Mouse (Mus musculus): Measurements from ENCODE around the gene Iqcj.

Gene Iqcj

GRCm38 (mm10) chr3:67892026-67892705, at the start of gene Iqcj, which contains the start of gene Iqschfp:
Gene Iqcj, plus strand, starts transcription at chr3:67892220.
Gene Iqschfp, plus strand, starts transcription at chr3:67892232.
- DNase-seq, result no peak

GRCm38 (mm10) chr3:67852397-67852796, 39.6 kb upstream of the Iqcj start:
- no peak for DNase-seq

- no peak for DNase-seq
These were observed 30.5 kb upstream of the Iqcj start for GRCm38 (mm10) chr3:67861524-67861923.

GRCm38 (mm10) chr3:67867420-67868065, 24.5 kb upstream of the Iqcj start:
- peak in 1 of 2 experiments; percentile 9 for DNase-seq

GRCm38 (mm10) chr3:67869424-67869823, 22.6 kb upstream of the Iqcj start:
- DNase-seq, result no peak

- DNase-seq, result no peak
These were observed 14.8 kb upstream of the Iqcj start for GRCm38 (mm10) chr3:67877253-67877652.

GRCm38 (mm10) chr3:67884335-67884734, 7.7 kb upstream of the Iqcj start:
- no peak for DNase-seq

- no peak for DNase-seq
These were observed 5.8 kb upstream of the Iqcj start for GRCm38 (mm10) chr3:67886176-67886575.

GRCm38 (mm10) chr3:67887251-67887650, 4.8 kb upstream of the Iqcj start:
- no peak for DNase-seq

GRCm38 (mm10) chr3:67892768-67893167, 748 bp downstream of the Iqcj start:
- no peak for DNase-seq

- no peak for DNase-seq
These were observed 10.5 kb downstream of the Iqcj start for GRCm38 (mm10) chr3:67902517-67902916.

- no peak for DNase-seq
These were observed 16.6 kb downstream of the Iqcj start for GRCm38 (mm10) chr3:67908586-67908985.

- DNase-seq, result no peak
These were observed 26.1 kb downstream of the Iqcj start for GRCm38 (mm10) chr3:67918098-67918497.

- no peak for DNase-seq
These were observed 26.7 kb downstream of the Iqcj start for GRCm38 (mm10) chr3:67918634-67919259.

- DNase-seq, result no peak
These were observed 31.1 kb downstream of the Iqcj start for GRCm38 (mm10) chr3:67923095-67923494.

- no peak for DNase-seq
These were observed 33.4 kb downstream of the Iqcj start for GRCm38 (mm10) chr3:67925453-67925852.

- no peak for DNase-seq
These were observed 38.6 kb downstream of the Iqcj start for GRCm38 (mm10) chr3:67930424-67931133.

GRCm38 (mm10) chr3:67931181-67931580, 39.2 kb downstream of the Iqcj start:
- no peak for DNase-seq

- no peak for DNase-seq
These were observed 39.9 kb downstream of the Iqcj start for GRCm38 (mm10) chr3:67931914-67932313.

GRCm38 (mm10) chr3:67935829-67936228, 43.8 kb downstream of the Iqcj start:
- no peak for DNase-seq

GRCm38 (mm10) chr3:67947000-67947399, 55.0 kb downstream of the Iqcj start:
- no peak for DNase-seq

- DNase-seq, result no peak
These were observed 60.5 kb downstream of the Iqcj start for GRCm38 (mm10) chr3:67952517-67952940.

- peak in 1 of 2 experiments; percentile 2 for DNase-seq
These were observed 62.5 kb downstream of the Iqcj start for GRCm38 (mm10) chr3:67954459-67955065.
